Mouse (Mus musculus): Measurements from ENCODE around the gene Adamts12. TPM values are rescaled to one million over a fixed set of nuclear protein-coding genes. Genes with fewer than 3 reads are reported as not detected.

The Adamts12 gene
- total RNA-seq, 1 experiment, result 0.85 TPM

DNA sequence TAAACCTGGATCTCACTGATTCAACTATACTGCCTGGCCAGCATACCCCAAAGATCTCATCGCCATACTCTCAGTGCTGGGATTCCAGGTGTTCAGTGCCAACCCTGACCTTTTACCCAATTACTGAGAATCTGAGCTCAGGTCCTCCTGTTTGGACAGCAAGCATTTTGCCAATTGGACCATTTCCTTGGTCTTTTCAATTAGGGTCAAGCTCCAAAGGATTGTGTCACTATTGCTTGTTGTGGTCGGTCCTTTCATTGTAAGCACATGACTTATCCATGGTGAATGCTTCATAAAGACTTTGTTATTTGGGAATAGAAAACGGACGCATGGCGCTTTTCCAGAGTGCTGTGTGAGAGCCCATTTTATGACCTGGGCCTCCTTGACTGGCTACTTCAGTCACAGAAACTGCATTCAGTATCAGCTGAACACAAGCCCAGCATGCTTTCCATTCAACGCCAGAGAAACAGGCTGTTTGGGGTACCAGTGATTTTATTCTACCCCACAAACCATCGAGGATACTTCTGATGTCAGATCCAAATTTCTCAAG, 133.7 kb downstream of the Adamts12 start:
- in situ Hi-C loops (cut with MboI; ENCODE audit: low sequenced_read_pairs in 2 of 2, unreplicated experiment in 2 of 2), result no loop called here

DNA sequence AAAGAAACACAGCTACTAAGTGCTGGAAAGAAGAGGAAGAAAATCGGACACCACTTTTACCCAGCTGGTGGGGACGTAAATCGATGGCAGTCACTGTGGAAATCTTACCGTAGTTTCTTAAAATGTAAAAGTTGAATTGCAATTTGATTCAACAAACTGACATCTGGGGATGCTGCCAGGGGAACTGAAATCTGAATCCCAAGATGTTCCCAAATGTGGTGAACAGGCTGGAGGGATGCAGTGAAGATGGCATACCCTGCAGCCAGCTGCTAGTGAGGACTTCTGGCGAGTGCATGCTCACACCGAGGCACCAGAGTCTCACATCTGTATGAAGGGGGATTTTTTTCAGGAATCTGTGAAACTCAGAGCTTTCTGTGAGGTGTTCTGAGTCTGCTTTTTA, 138.5 kb downstream of the Adamts12 start:
- no peak for DNase-seq (ENCODE audit: low read depth, low spot score)
- no peaks in the 10 kb centered on the region for H3K9me3 ChIP-seq (ENCODE audit: control insufficient read depth, insufficient read depth, low read depth, low read length)
- TF ChIP-seq ZNF384 (IDR thresholded peaks at IDR 0.05; ENCODE audit: low read depth, low read length) (no peak), HCFC1 (IDR thresholded peaks at IDR 0.05; ENCODE audit: borderline replicate concordance, insufficient read depth, low read length) (no peak), ZC3H11A (IDR thresholded peaks at IDR 0.05; ENCODE audit: borderline replicate concordance, low read depth, low read length) (no peak), CHD2 (IDR thresholded peaks at IDR 0.05; ENCODE audit: low read depth, low read length) (no peak), MAFK (IDR thresholded peaks at IDR 0.05; ENCODE audit: insufficient read depth, low read depth, low read length) (no peak)
- H3K9ac ChIP-seq (ENCODE audit: insufficient read depth, low read depth, low read length, poor library complexity, severe bottlenecking), result no peak overlapping the region
- H3K4me3 ChIP-seq (ENCODE audit: insufficient read depth in 1 of 2, low read depth in 1 of 2, low read length in 2 of 2, poor library complexity in 1 of 2, severe bottlenecking in 1 of 2), result no peak overlapping the region
- H3K36me3 ChIP-seq (ENCODE audit: control insufficient read depth, insufficient read depth, low read length, poor library complexity, severe bottlenecking), result no peaks in the 10 kb centered on the region
- no peaks in the 10 kb centered on the region for H3K4me1 ChIP-seq (ENCODE audit: control insufficient read depth in 2 of 2, insufficient read depth in 2 of 2, low read length in 2 of 2, poor library complexity in 1 of 2)
- in situ Hi-C loops (cut with MboI; ENCODE audit: low sequenced_read_pairs in 2 of 2, unreplicated experiment in 2 of 2), result no loop called here
- H3K27ac ChIP-seq (ENCODE audit: insufficient read depth, low read depth, low read length, poor library complexity, severe bottlenecking), result no peak overlapping the region

More for the DNA sequence above, 133.7 kb downstream of the Adamts12 start:
- H3K27ac ChIP-seq (ENCODE audit: insufficient read depth, low read depth, low read length, poor library complexity, severe bottlenecking), result no peak overlapping the region
- no peak for DNase-seq (ENCODE audit: low read depth, low spot score)
- no peak overlapping the region for H3K4me3 ChIP-seq (ENCODE audit: insufficient read depth in 1 of 2, low read depth in 1 of 2, low read length in 2 of 2, poor library complexity in 1 of 2, severe bottlenecking in 1 of 2)
- no peak overlapping the region for H3K9ac ChIP-seq (ENCODE audit: insufficient read depth, low read depth, low read length, poor library complexity, severe bottlenecking)
- H3K36me3 ChIP-seq (ENCODE audit: control insufficient read depth, insufficient read depth, low read length, poor library complexity, severe bottlenecking), result no peaks in the 10 kb centered on the region
- TF ChIP-seq ZC3H11A (IDR thresholded peaks at IDR 0.05; ENCODE audit: borderline replicate concordance, low read depth, low read length) (no peak), MAFK (IDR thresholded peaks at IDR 0.05; ENCODE audit: insufficient read depth, low read depth, low read length) (no peak), CHD2 (IDR thresholded peaks at IDR 0.05; ENCODE audit: low read depth, low read length) (no peak), ZNF384 (IDR thresholded peaks at IDR 0.05; ENCODE audit: low read depth, low read length) (no peak), HCFC1 (IDR thresholded peaks at IDR 0.05; ENCODE audit: borderline replicate concordance, insufficient read depth, low read length) (no peak)
- no peaks in the 10 kb centered on the region for H3K9me3 ChIP-seq (ENCODE audit: control insufficient read depth, insufficient read depth, low read depth, low read length)
- no peaks in the 10 kb centered on the region for H3K4me1 ChIP-seq (ENCODE audit: control insufficient read depth in 2 of 2, insufficient read depth in 2 of 2, low read length in 2 of 2, poor library complexity in 1 of 2)

GRCm38 (mm10) chr15:11204934-11205333, 140.3 kb downstream of the Adamts12 start:
- in situ Hi-C loops (cut with MboI; ENCODE audit: low sequenced_read_pairs in 2 of 2, unreplicated experiment in 2 of 2), result no loop called here
- H3K4me3 ChIP-seq (ENCODE audit: insufficient read depth in 1 of 2, low read depth in 1 of 2, low read length in 2 of 2, poor library complexity in 1 of 2, severe bottlenecking in 1 of 2), result no peak overlapping the region
- no peak overlapping the region for H3K9ac ChIP-seq (ENCODE audit: insufficient read depth, low read depth, low read length, poor library complexity, severe bottlenecking)
- no peak for DNase-seq (ENCODE audit: low read depth, low spot score)
- H3K9me3 ChIP-seq (ENCODE audit: control insufficient read depth, insufficient read depth, low read depth, low read length), result no peaks in the 10 kb centered on the region
- no peaks in the 10 kb centered on the region for H3K36me3 ChIP-seq (ENCODE audit: control insufficient read depth, insufficient read depth, low read length, poor library complexity, severe bottlenecking)
- no peak overlapping the region for H3K27ac ChIP-seq (ENCODE audit: insufficient read depth, low read depth, low read length, poor library complexity, severe bottlenecking)
- no peaks in the 10 kb centered on the region for H3K4me1 ChIP-seq (ENCODE audit: control insufficient read depth in 2 of 2, insufficient read depth in 2 of 2, low read length in 2 of 2, poor library complexity in 1 of 2)
- TF ChIP-seq MAFK (IDR thresholded peaks at IDR 0.05; ENCODE audit: insufficient read depth, low read depth, low read length), result no peak
- no peak for TF ChIP-seq ZC3H11A (IDR thresholded peaks at IDR 0.05; ENCODE audit: borderline replicate concordance, low read depth, low read length)
- no peak for TF ChIP-seq ZNF384 (IDR thresholded peaks at IDR 0.05; ENCODE audit: low read depth, low read length)
- TF ChIP-seq HCFC1 (IDR thresholded peaks at IDR 0.05; ENCODE audit: borderline replicate concordance, insufficient read depth, low read length), result no peak
- TF ChIP-seq CHD2 (IDR thresholded peaks at IDR 0.05; ENCODE audit: low read depth, low read length), result no peak

- Histone ChIP-seq H3K9me3 (ENCODE audit: control insufficient read depth, insufficient read depth, low read depth, low read length) (no peaks in the 10 kb centered on the region), H3K27ac (ENCODE audit: insufficient read depth, low read depth, low read length, poor library complexity, severe bottlenecking) (no peak overlapping the region), H3K4me3 (ENCODE audit: insufficient read depth in 1 of 2, low read depth in 1 of 2, low read length in 2 of 2, poor library complexity in 1 of 2, severe bottlenecking in 1 of 2) (no peak overlapping the region), H3K9ac (ENCODE audit: insufficient read depth, low read depth, low read length, poor library complexity, severe bottlenecking) (no peak overlapping the region), H3K4me1 (ENCODE audit: control insufficient read depth in 2 of 2, insufficient read depth in 2 of 2, low read length in 2 of 2, poor library complexity in 1 of 2) (no peaks in the 10 kb centered on the region), H3K36me3 (ENCODE audit: control insufficient read depth, insufficient read depth, low read length, poor library complexity, severe bottlenecking) (no peaks in the 10 kb centered on the region)
- TF ChIP-seq ZNF384 (IDR thresholded peaks at IDR 0.05; ENCODE audit: low read depth, low read length), result no peak
- no peak for TF ChIP-seq CHD2 (IDR thresholded peaks at IDR 0.05; ENCODE audit: low read depth, low read length)
- no peak for TF ChIP-seq HCFC1 (IDR thresholded peaks at IDR 0.05; ENCODE audit: borderline replicate concordance, insufficient read depth, low read length)
- TF ChIP-seq ZC3H11A (IDR thresholded peaks at IDR 0.05; ENCODE audit: borderline replicate concordance, low read depth, low read length), result no peak
- TF ChIP-seq MAFK (IDR thresholded peaks at IDR 0.05; ENCODE audit: insufficient read depth, low read depth, low read length), result no peak
- in situ Hi-C loops (cut with MboI; ENCODE audit: low sequenced_read_pairs in 2 of 2, unreplicated experiment in 2 of 2), result no loop called here
- DNase-seq (ENCODE audit: low read depth, low spot score), result no peak
Observed at GRCm38 (mm10) chr15:11210976-11211375, 146.4 kb downstream of the Adamts12 start.
